Mouse (Mus musculus) liver, postnatal 0 days (tissue): ENCODE measurements around the gene Gm525.

Experiments
- CTCF ChIP-seq: sonication (generic); IDR thresholded peaks from 2 replicates; pipeline ENCODE4 v1.5.1; 2016; ENCODE audit warnings: antibody characterized with exemption, low read depth
- EP300 ChIP-seq: IDR thresholded peaks from 2 replicates; pipeline ENCODE4 v1.6.1; 2016; ENCODE audit warnings: antibody characterized with exemption, low read depth, mild to moderate bottlenecking

DNA sequence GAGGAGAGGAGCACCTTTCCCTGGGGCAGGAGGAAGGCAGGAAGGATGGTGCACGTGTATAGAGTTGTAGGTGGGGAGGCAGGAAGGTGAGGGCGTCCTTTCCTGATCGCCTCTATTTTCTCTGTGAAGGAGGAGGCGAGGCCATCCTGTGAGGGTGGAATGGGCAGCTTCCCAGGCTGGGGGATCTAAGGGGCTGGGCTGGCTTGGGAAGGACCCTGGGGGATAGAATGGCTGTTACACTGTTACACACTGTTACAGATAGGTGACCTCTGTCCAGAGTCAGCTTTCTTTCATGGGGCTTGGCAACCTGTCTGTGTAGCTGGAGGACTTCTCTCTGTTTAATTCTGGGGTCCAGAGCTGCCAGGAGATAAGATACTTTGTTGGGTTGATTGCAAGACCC lies 57.2 kb downstream of the Gm525 start:
- TF ChIP-seq CTCF: no peak
- TF ChIP-seq EP300: no peak
